Mouse (Mus musculus) lung, postnatal 0 days (tissue): ENCODE results near the gene Inpp5b. TPM values are rescaled to one million over a fixed set of nuclear protein-coding genes. Genes with fewer than 3 reads are reported as not detected.
A peak's percentile ranks its signal among the peaks of the same experiment; 100 is the strongest.

Source experiments
- ATAC-seq: fragments of 200-750 bp; cut with Nextera tagmentation; 2 replicates; pipeline ENCODE4 v1.8.0; 2017; ENCODE audit warnings: moderate library complexity
- DNase-seq: peaks from one replicate; pipeline ENCODE4 v3.0.0-alpha.2; 2016; ENCODE audit warnings: low spot score
- H3K27ac ChIP-seq: fragments of 300-500 bp; sonication (generic); 2 replicates; pipeline ENCODE4 v1.5.1; 2014; ENCODE audit warnings: antibody characterized with exemption, mild to moderate bottlenecking, low read length, mixed read lengths
- H3K27me3 ChIP-seq: fragments of 300-500 bp; sonication (generic); replicated peaks from 2 replicates; pipeline ENCODE4 v1.6.1; 2014; ENCODE audit warnings: low read length, mixed read lengths; ENCODE audit not compliant: insufficient read depth
- H3K36me3 ChIP-seq: fragments of 300-500 bp; sonication (generic); 2 replicates; pipeline ENCODE4 v1.6.1; 2014; ENCODE audit warnings: low read length, mixed read lengths; ENCODE audit not compliant: insufficient read depth
- H3K4me1 ChIP-seq: fragments of 300-500 bp; sonication (generic); 2 replicates; pipeline ENCODE4 v1.6.1; 2014; ENCODE audit warnings: antibody characterized with exemption, low read depth, low read length, mixed read lengths; ENCODE audit not compliant: insufficient read depth
- H3K4me2 ChIP-seq: fragments of 300-500 bp; sonication (generic); replicated peaks from 2 replicates; pipeline ENCODE4 v1.6.1; 2014; ENCODE audit warnings: low read depth, mild to moderate bottlenecking, low read length, moderate library complexity, mixed read lengths
- H3K4me3 ChIP-seq: fragments of 300-500 bp; sonication (generic); 2 replicates; pipeline ENCODE4 v1.5.1; 2014; ENCODE audit warnings: low read depth, low read length
- H3K9ac ChIP-seq: fragments of 300-500 bp; sonication (generic); replicated peaks from 2 replicates; pipeline ENCODE4 v1.6.1; 2014; ENCODE audit warnings: low read depth, mild to moderate bottlenecking
- H3K9me3 ChIP-seq: fragments of 300-500 bp; sonication (generic); 2 replicates; pipeline ENCODE4 v1.6.1; 2016; ENCODE audit warnings: low read length, mixed read lengths
- CTCF ChIP-seq: IDR thresholded peaks from 2 replicates; pipeline ENCODE4 v1.5.1; 2016; ENCODE audit warnings: antibody characterized with exemption, mild to moderate bottlenecking
- EP300 ChIP-seq: IDR thresholded peaks from 2 replicates; pipeline ENCODE4 v1.6.1; 2016; ENCODE audit warnings: antibody characterized with exemption, mild to moderate bottlenecking, control low read depth
- WGBS: fragments of 180-500 bp; shearing (Covaris S2); extraction: QIAGEN DNeasy Blood & Tissue Kit; methylation state at CpG from one replicate; pipeline ENCODE4 v1.1.7; 2014; 5-methylcytosine and 5-hydroxymethylcytosine counted together
- polyA plus RNA-seq: library from polyadenylated mRNA; unstranded; fragments of >200 nt; fragmentation: Nextera tagmentation; extraction: Ambion mirVana; gene quantifications from 2 replicates; pipeline ENCODE4 v1.2.1, GENCODE M21; 2015

Inpp5b gene
- polyA plus RNA-seq, 1 experiment from 2014 or later: 59.6 TPM

DNA sequence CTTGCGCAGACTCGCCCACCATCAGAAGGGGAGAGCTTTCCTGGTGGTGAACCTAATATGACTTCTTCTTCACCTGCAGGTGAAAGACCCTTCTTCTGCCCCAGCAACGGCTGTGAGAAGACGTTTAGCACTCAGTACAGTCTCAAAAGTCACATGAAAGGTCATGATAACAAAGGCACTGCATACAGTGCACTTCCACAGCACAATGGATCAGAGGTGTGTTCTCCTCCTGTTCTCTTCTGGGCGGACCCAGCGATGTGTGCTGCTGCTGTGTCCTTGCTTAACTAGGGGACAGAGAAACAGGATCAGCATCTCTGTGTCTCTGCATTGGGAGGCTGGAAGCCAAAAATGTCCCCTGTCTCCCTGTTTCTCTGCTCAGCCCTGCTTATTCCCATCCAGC is 83.3 kb downstream of the Inpp5b start:
- Histone ChIP-seq H3K4me1 (no peaks in the 10 kb centered on the region), H3K27ac (no peak overlapping the region), H3K4me2 (no peak overlapping the region), H3K9ac (no peak overlapping the region), H3K27me3 (no peaks in the 10 kb centered on the region), H3K4me3 (no peak overlapping the region), H3K9me3 (no peaks in the 10 kb centered on the region), H3K36me3 (peaks cover 26% of the 10 kb centered on the region; the same call in 1 of the 2 replicates)
- no peak for DNase-seq
- WGBS: 90% methylated on average over 6 of the region's 6 CpGs
- no peak for ATAC-seq
- no peak for TF ChIP-seq CTCF
- TF ChIP-seq EP300: no peak

DNA sequence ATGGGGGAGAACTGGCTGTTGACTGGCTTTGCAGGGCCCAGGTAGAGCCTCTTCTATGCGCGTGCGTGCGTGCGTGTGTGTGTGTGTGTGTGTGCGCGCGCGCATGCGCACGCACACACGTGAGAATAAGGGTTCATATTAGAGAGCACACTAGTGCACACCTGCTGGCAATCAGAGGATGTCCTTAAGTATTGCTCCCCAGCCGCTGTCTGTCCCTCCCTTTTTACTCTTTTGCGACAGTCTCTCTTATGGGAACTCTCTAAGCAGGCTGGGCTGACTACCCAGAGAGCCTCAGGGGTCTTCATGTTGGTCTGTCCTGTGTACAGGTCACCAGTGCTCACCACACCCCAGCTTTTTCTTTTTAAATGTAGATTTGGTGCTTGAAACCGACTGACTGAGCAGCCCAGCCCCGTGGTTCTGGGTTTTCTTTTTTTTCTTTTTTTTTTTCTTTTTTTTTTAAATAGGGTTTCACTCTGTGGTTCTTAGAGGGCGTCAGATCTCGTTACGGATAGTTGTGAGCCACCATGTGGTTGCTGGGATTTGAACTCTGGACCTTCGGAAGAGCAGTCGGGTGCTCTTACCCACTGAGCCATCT is 83.8 kb downstream of the Inpp5b start:
- WGBS: 95% methylated on average over 21 of the region's 21 CpGs
- H3K9ac ChIP-seq: no peak overlapping the region
- TF ChIP-seq EP300 (no peak), CTCF (no peak)
- no peak overlapping the region for H3K4me3 ChIP-seq
- H3K4me2 ChIP-seq: no peak overlapping the region
- no peaks in the 10 kb centered on the region for H3K9me3 ChIP-seq
- H3K27me3 ChIP-seq: no peaks in the 10 kb centered on the region
- no peak overlapping the region for H3K27ac ChIP-seq
- H3K4me1 ChIP-seq: no peaks in the 10 kb centered on the region
- ATAC-seq (no peak), DNase-seq (no peak)
- H3K36me3 ChIP-seq: peaks cover 26% of the 10 kb centered on the region; the same call in 1 of the 2 replicates

DNA sequence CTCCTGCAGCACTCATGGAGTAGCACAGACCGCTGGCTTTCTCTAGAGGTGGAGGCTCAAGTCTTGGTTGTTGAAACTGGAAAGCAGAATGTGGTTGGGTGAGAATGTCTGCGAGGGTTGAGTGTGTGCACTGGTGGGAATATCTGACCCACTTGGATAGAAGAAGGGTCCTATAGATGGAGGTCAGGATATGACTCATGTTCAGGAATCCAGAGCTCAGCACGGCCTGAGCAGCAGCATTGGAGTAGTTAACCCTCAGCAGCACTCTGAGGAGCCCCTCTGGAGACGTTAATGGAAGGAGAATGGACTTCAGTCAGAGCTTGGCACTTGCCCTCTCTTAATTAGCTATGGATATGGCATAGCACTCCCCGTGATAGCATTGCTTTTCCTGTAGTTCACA is 88.0 kb downstream of the Inpp5b start:
- DNase-seq (no peak), ATAC-seq (peak; percentile 44)
- Histone ChIP-seq H3K9ac (no peak overlapping the region), H3K36me3 (peaks cover 11% of the 10 kb centered on the region; the same call in 1 of the 2 replicates), H3K4me3 (no peak overlapping the region), H3K4me2 (no peak overlapping the region), H3K27ac (no peak overlapping the region), H3K4me1 (no peaks in the 10 kb centered on the region), H3K9me3 (no peaks in the 10 kb centered on the region), H3K27me3 (no peaks in the 10 kb centered on the region)
- 54% methylated on average over 5 of the region's 5 CpGs for WGBS
- no peak for TF ChIP-seq EP300
- TF ChIP-seq CTCF: no peak

DNA sequence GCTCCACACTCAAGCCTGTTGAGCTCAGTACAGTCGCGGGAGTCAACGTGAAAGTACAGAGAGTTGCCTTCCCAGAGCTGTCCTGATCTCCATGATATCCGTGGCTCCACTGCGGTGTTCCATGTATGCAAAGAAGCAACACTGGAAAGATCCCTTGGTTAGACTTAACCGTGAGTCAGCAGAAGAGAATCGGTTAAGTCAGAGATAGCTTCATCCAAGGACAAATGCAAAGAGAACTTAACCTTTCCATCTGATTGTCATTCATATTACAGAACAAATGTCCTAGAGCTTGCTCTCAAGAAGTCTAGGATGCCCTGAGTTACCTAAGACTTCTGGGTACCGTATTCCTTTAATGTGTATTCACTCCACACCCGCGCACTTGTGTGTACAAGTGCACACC is 91.1 kb downstream of the Inpp5b start:
- Histone ChIP-seq H3K36me3 (no peaks in the 10 kb centered on the region), H3K4me1 (no peaks in the 10 kb centered on the region), H3K27me3 (no peaks in the 10 kb centered on the region), H3K27ac (no peak overlapping the region), H3K9ac (no peak overlapping the region), H3K4me3 (no peak overlapping the region), H3K4me2 (no peak overlapping the region), H3K9me3 (no peaks in the 10 kb centered on the region)
- no peak for DNase-seq
- TF ChIP-seq EP300: no peak
- TF ChIP-seq CTCF: no peak
- ATAC-seq: no peak
- 94% methylated on average over 10 of the region's 10 CpGs for whole genome bisulfite sequencing

DNA sequence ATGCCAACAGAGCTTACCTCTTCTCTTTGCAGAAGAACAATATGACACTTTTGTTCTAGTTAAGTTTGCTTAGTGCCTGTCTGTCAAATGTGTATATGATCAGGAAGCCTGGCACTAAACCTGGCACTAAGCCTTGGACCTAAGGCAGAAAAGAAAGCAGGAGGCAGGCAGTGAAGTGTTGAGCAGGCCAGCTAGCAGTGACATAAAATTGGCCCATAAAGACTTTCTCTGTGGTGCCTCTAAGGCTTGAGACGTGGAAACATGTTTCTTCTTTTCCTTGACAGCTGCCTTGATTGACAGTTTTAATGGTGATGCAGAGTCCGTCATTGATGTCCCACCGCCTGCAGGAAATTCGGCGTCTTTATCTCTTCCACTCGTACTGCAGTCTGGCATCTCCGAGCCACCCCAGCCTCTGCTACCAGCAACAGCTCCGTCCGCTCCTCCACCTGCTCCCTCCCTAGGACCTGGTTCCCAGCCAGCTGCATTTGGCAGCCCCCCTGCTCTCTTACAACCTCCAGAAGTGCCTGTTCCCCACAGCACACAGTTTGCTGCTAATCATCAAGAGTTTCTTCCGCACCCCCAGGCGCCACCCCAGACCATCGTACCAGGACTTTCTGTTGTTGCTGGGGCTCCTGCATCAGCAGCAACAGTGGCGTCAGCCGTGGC is 96.5 kb downstream of the Inpp5b start:
- 84% methylated on average over 14 of the region's 14 CpGs for WGBS
- Histone ChIP-seq H3K36me3 (peaks cover 6% of the 10 kb centered on the region; the same call in 1 of the 2 replicates), H3K4me3 (no peak overlapping the region), H3K9ac (no peak overlapping the region), H3K4me1 (no peaks in the 10 kb centered on the region), H3K4me2 (no peak overlapping the region), H3K27ac (no peak overlapping the region), H3K9me3 (no peaks in the 10 kb centered on the region), H3K27me3 (no peaks in the 10 kb centered on the region)
- no peak for DNase-seq
- no peak for ATAC-seq
- no peak for TF ChIP-seq EP300
- TF ChIP-seq CTCF: no peak

DNA sequence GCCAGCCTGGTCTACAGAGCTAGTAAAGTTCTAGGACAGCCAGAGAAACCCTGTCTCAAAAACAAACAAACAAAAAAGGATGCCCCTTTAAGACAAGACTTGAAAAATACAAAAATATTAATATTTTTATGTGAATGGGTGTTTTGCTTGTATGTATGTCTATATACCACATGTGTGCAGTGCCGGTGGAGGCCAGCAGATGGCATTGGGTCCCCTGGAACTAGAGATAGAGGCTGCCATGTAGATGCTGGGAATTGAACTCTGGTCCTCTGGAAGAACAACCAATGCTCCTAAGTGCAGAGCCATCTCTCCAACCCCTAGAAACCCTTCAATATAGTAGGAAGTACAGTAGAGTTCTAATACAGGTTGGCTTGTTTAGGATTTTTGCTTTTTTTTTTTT is 99.3 kb downstream of the Inpp5b start:
- Histone ChIP-seq H3K4me1 (no peaks in the 10 kb centered on the region), H3K27me3 (no peaks in the 10 kb centered on the region), H3K4me2 (no peak overlapping the region), H3K27ac (no peak overlapping the region), H3K36me3 (peaks cover 6% of the 10 kb centered on the region; the same call in 1 of the 2 replicates), H3K9me3 (no peaks in the 10 kb centered on the region), H3K9ac (no peak overlapping the region), H3K4me3 (no peak overlapping the region)
- WGBS: 100% methylated on average over 1 of the region's 1 CpGs
- TF ChIP-seq EP300 (no peak), CTCF (no peak)
- ATAC-seq (no peak), DNase-seq (no peak)
